Mouse (Mus musculus) MN1 (cell line): ENCODE data around the gene Ccnd1.
"Not testable (repeated sequence)": the region's sequence is repeated elsewhere in the genome, so short reads cannot be mapped to it uniquely, and the experiment has no call there.

Source experiments
- DNase-seq: peaks from one replicate; pipeline ENCODE4 v3.0.0-alpha.2; 2016; ENCODE audit warnings: low spot score

Ccnd1 gene

DNA sequence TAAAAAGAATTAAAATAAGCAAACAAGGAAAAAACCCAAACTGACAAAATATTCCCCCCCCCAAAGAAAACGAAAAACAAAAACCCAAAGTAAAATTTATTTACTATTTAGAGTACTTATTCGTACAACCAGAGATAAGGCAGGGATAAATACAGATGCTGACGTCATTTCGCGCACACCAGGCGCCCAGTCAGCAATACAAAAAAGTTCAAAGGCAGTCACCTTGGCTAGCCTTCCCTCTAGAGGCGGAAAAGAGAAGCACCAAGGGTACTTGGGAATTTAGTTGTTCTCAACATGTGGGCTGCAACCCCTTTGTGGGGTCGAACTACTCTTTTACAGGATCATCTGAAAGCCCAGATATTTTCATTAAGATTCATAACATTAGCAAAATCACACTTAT, 31.9 kb downstream of the Ccnd1 start:
- peak; percentile 56 for DNase-seq

- DNase-seq, result peak; percentile 57
Observed at GRCm38 (mm10) chr7:144906708-144907397, 32.9 kb downstream of the Ccnd1 start.

- not testable (repeated sequence) for DNase-seq
Observed at GRCm38 (mm10) chr7:144905514-144905913, 34.2 kb downstream of the Ccnd1 start.

DNA sequence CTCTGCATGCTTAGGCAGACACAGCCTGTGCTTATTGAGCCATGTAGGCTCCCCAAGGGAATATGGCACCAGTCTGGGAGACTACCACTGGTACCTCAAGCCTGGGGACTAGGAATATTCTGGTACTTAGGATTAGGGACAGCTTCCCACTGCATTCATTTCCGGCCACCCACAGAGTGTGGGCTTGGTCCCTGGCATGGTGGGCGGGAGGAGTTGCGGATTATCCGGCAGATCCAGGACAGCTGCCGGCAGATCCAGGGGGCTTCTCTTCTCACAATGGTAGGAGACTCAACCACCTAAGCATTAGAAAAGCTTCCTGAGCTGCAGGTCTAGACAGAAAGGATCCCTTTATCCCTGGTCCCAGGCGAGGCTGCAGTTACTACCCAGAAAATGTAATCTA, 41.2 kb downstream of the Ccnd1 start:
- no peak for DNase-seq

- DNase-seq, result peak; percentile 45
Observed at GRCm38 (mm10) chr7:144896294-144897218, 43.2 kb downstream of the Ccnd1 start, which contains the start of gene Fgf15. TSS of gene Fgf15 (plus strand) at chr7:144896531.

- DNase-seq, result peak; percentile 91
Observed at GRCm38 (mm10) chr7:144895305-144896111, 44.2 kb downstream of the Ccnd1 start.

DNA sequence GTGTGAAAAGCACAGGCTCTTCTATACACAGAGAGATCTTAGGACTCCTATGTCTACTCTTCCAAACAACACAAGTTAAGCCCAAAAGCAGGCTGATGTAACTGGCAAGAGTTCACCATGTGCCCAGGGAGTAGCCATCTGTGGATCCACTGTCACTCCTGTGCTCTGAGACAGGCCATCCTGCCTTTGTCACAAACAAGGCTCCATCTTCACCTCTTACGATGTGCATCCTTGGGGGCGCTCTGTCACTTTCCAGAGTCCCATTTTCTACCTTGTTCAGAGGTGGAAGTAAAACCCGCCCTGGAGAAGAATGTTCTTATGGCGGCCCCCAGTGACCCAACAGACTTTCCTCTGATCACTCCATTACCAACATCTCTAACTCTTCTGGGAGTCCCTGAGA, 45.0 kb downstream of the Ccnd1 start:
- peak; percentile 33 for DNase-seq

DNA sequence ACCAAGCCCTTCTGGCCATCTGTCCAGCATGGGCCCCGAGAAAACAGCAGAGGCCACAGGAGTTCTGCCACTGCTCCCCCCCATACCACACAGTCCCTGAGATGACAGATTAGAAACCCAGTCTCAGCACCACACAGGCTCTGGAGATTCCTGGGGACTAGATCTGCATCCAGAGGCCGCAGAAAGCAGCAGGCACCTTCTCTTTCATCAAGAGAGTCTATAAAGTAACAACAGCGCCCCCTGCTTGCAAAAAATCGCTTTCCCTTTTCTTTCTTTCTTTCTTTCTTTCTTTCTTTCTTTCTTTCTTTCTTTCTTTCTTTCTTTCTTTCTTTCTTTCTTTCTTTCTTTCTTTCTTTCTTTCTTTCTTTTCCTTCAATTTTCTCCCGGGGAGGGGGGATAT, 45.5 kb downstream of the Ccnd1 start:
- peak; percentile 44 for DNase-seq

- peak; percentile 21 for DNase-seq
Observed at GRCm38 (mm10) chr7:144892322-144892721, 47.4 kb downstream of the Ccnd1 start.

DNA sequence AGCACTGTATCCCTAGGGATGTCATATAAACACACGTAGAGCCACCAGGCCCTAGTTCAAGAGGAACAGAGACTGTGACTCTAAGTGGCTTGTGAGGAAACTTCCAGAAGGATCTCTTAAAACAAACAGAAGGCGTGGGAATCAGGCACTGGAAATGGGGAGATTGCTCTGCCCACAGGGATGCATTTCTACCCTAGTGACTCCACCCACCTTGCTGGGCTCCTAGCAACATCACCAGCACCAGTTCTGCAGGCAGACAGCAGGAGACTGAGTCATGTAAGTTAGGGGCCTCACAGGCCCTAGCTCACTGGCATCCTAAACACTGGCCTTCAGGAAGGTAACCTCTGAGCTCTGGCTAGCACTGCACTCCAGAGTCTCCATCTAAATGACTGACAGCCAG, 47.9 kb downstream of the Ccnd1 start:
- DNase-seq, result no peak

DNA sequence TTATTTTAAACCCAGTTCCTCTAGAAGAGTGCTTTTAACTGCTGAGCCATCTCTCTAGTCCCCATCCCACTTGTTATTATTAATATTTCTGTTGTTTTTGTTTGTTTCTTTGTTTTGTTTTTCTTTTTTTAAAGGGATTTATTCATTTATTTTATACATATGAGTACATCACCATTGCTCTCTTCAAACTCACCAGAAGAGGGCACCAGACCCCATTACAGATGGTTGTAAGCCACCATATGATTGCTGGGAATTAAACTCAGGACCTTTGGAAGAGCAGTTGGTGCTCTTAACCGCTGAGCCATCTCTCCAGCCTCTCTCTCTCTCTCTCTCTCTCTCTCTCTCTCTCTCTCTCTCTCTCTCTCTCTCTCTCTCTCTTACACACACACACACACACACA, 49.1 kb downstream of the Ccnd1 start:
- DNase-seq, result not testable (repeated sequence)

- no peak for DNase-seq
Observed at GRCm38 (mm10) chr7:144888564-144889299, 51.0 kb downstream of the Ccnd1 start.

- no peak for DNase-seq
Observed at GRCm38 (mm10) chr7:144887672-144888071, 52.1 kb downstream of the Ccnd1 start.

DNA sequence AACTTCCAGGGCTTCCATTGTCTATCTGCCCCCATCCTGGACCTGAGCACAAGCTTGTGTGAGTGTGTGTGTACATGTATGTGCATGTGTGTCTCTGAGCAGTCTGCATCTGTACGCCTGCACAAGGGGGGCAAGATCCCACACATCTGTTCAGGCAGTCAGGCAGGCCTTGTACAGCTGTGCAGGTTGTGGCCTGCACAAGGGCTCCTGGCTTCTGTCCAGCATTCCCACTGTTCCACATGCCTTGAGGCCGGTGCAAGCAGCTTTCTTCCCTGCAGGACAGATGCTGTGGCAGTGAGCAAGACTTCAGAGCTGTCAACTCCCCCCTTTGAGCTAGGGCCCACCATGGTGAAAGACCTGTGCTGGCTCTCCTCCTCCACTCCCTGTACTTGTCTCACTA, 56.6 kb downstream of the Ccnd1 start:
- peak; percentile 11 for DNase-seq
